Mouse (Mus musculus) bone marrow macrophage, adult 2 months (primary cell): ENCODE results near the gene Fyco1. TPM values are rescaled to one million over a fixed set of nuclear protein-coding genes. Genes with fewer than 3 reads are reported as not detected.
"Not testable (repeated sequence)": the region's sequence is repeated elsewhere in the genome, so short reads cannot be mapped to it uniquely, and the experiment has no call there.

ENCODE experiments used
- H3K27ac ChIP-seq: 2 replicates; pipeline ENCODE4 v1.5.1; 2012; ENCODE audit warnings: low read depth, low read length; ENCODE audit not compliant: insufficient read depth
- H3K4me1 ChIP-seq: 2 replicates; pipeline ENCODE4 v1.6.1; 2012; ENCODE audit warnings: low read length; ENCODE audit not compliant: control insufficient read depth, insufficient read depth
- H3K4me3 ChIP-seq: 2 replicates; pipeline ENCODE4 v1.5.1; 2012; ENCODE audit warnings: mild to moderate bottlenecking, low read length, moderate library complexity; ENCODE audit not compliant: insufficient read depth
- CTCF ChIP-seq: IDR thresholded peaks from 2 replicates; pipeline ENCODE4 v1.5.1; 2012; ENCODE audit warnings: low read depth, mild to moderate bottlenecking, low read length, moderate library complexity
- POLR2A ChIP-seq: IDR thresholded peaks from 2 replicates; pipeline ENCODE4 v1.6.1; 2012; ENCODE audit warnings: mild to moderate bottlenecking, low read depth, low read length, borderline replicate concordance
- polyA plus RNA-seq: library from polyadenylated mRNA; stranded (reverse); fragments of >200 nt; gene quantifications from 2 replicates; pipeline ENCODE4 v1.2.4, GENCODE M21; 2012; ENCODE audit not compliant: missing spikeins, insufficient read depth, insufficient read length

Gene Fyco1
- polyA plus RNA-seq, 1 experiment, result 16.2 TPM

GRCm38 (mm10) chr9:123758156-123758555 lies 93.5 kb downstream of the Fyco1 start:
- Histone ChIP-seq H3K4me1 (peaks cover 9% of the 10 kb centered on the region), H3K4me3 (no peak overlapping the region), H3K27ac (no peak overlapping the region)
- TF ChIP-seq CTCF, result no peak
- TF ChIP-seq POLR2A, result no peak

- H3K4me3 ChIP-seq, result no peak overlapping the region
- H3K27ac ChIP-seq, result no peak overlapping the region
- H3K4me1 ChIP-seq, result peaks cover 2% of the 10 kb centered on the region; the same call in 1 of the 2 replicates
- TF ChIP-seq POLR2A, result no peak
- TF ChIP-seq CTCF, result no peak
These were observed 94.4 kb downstream of the Fyco1 start for GRCm38 (mm10) chr9:123757326-123757725.

GRCm38 (mm10) chr9:123756752-123757151 lies 94.9 kb downstream of the Fyco1 start:
- Histone ChIP-seq H3K4me1 (no peaks in the 10 kb centered on the region), H3K27ac (no peak overlapping the region)
- no peak for TF ChIP-seq CTCF
- no peak for TF ChIP-seq POLR2A

GRCm38 (mm10) chr9:123754333-123754732 lies 97.4 kb downstream of the Fyco1 start:
- no peak overlapping the region for H3K27ac ChIP-seq
- no peak overlapping the region for H3K4me3 ChIP-seq
- no peaks in the 10 kb centered on the region for H3K4me1 ChIP-seq
- no peak for TF ChIP-seq POLR2A
- TF ChIP-seq CTCF, result no peak

More at GRCm38 (mm10) chr9:123756752-123757151, 94.9 kb downstream of the Fyco1 start:
- no peak overlapping the region for H3K4me3 ChIP-seq

GRCm38 (mm10) chr9:123749687-123750086 lies 102.0 kb downstream of the Fyco1 start:
- not testable (repeated sequence) for H3K4me3 ChIP-seq, H3K4me1 ChIP-seq, H3K27ac ChIP-seq

- H3K27ac ChIP-seq, result no peak overlapping the region
- no peaks in the 10 kb centered on the region for H3K4me1 ChIP-seq
- TF ChIP-seq POLR2A, result no peak
- TF ChIP-seq CTCF, result no peak
- no peak overlapping the region for H3K4me3 ChIP-seq
These were observed 110.9 kb downstream of the Fyco1 start for GRCm38 (mm10) chr9:123740799-123741198.

Other genes with a start within 250 kb of the Fyco1 start
- 0.12 TPM in 1 of 2 replicates, not detected in the other for gene Slc6a20b, start 219.3 kb downstream of the Fyco1 start, polyA plus RNA-seq
- gene Ccr9, start 173.5 kb downstream of the Fyco1 start, polyA plus RNA-seq, result not detected in 2 replicates
- gene Slc6a20a, start 173.0 kb downstream of the Fyco1 start, polyA plus RNA-seq, result not detected in 2 replicates
- gene Lztfl1, start 134.2 kb downstream of the Fyco1 start, polyA plus RNA-seq, result 34.7 and 37.9 TPM in 2 replicates
- not detected in 2 replicates for gene Cxcr6, start 45.4 kb downstream of the Fyco1 start, polyA plus RNA-seq
- not detected in 2 replicates for gene Xcr1, start 10.1 kb upstream of the Fyco1 start, polyA plus RNA-seq
- gene Ccr1, start 116.8 kb upstream of the Fyco1 start, polyA plus RNA-seq, result 6.0 and 6.5 TPM in 2 replicates
- 1.3 TPM in 1 of 2 replicates, not detected in the other for gene Ccr1l1, start 126.5 kb upstream of the Fyco1 start, polyA plus RNA-seq
- 4.6 and 4.9 TPM in 2 replicates for gene Ccr3, start 170.1 kb upstream of the Fyco1 start, polyA plus RNA-seq